Comparison of ENCODE assay signal across 21 mouse cellular contexts in the genomic region with DNA sequence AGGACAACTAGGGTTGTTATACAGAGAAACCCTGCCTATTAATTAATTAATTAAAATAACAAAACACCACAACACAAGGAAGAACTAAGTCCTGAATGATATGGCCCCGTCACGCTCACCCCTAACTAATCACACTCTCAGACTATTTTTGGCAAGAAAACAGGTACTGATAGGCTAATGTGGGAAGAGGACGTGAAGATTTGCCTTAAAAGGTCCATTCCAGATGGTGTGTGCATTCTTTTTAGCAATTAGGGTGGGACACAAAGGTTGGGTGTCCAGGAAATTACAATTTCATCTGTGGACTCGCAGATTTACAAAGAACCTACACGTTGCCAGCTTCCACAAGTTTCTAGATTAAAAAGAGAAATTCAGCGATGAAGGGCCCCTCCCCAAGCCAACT. TPM values are rescaled to one million over a fixed set of nuclear protein-coding genes. Genes with fewer than 3 reads are reported as not detected.
DNase-seq lines count a peak whose midpoint lies in the region; ATAC-seq and TF ChIP-seq lines count a peak whose summit lies in the region.
"Had no signal": no experiment of that assay in that cellular context is flagged by ENCODE, and none has a peak within 500 bp of the region (broad histone marks: within the 10 kb centered on the region; RNA-seq: fewer than 3 reads in every experiment).

No protein-coding gene starts in this region.

- no peaks in the 10 kb centered on the region for H3K36me3 ChIP-seq in kidney, postnatal 0 days (ENCODE audit: insufficient read depth, low read length)
- H3K36me3 ChIP-seq in E14TG2a.4 (ENCODE audit: insufficient read depth, low read length), result peaks cover 2% of the 10 kb centered on the region; the same call in 1 of the 2 replicates
- no peaks in the 10 kb centered on the region for H3K36me3 ChIP-seq in stomach, postnatal 0 days (ENCODE audit: control insufficient read depth, insufficient read depth, low read length)
- H3K36me3 ChIP-seq: forebrain, embryonic 10.5 days; heart, embryonic 13.5 days; hindbrain, embryonic 12.5 days; hindbrain, embryonic 15.5 days had no signal

- WGBS in kidney, postnatal 0 days, result 82% methylated on average over 6 of the region's 6 CpGs
- WGBS in stomach, postnatal 0 days, result 65% methylated on average over 6 of the region's 6 CpGs

- H3K4me3 ChIP-seq in kidney, postnatal 0 days (replicated peaks; ENCODE audit: low read depth, low read length), result no peak overlapping the region
- H3K4me3 ChIP-seq in E14TG2a.4 (replicated peaks; ENCODE audit: low read length), result peak overlapping the region; percentile 72
- no peak overlapping the region for H3K4me3 ChIP-seq in stomach, postnatal 0 days (ENCODE audit: low read depth, low read length)
- H3K4me3 ChIP-seq: forebrain, embryonic 10.5 days; forebrain, embryonic 13.5 days; heart, embryonic 13.5 days; hindbrain, embryonic 12.5 days; hindbrain, embryonic 15.5 days had no signal

- no peak for TF ChIP-seq CTCF in kidney, postnatal 0 days (IDR thresholded peaks at IDR 0.05; ENCODE audit: low read depth)
- no peak for TF ChIP-seq CTCF in E14TG2a.4 (conservative IDR thresholded peaks at IDR 0.05; ENCODE audit: low read length)
- TF ChIP-seq CTCF in stomach, postnatal 0 days (IDR thresholded peaks at IDR 0.05; ENCODE audit: low read depth), result no peak

- peaks cover 9% of the 10 kb centered on the region; the same call in 1 of the 2 replicates for H3K4me1 ChIP-seq in kidney, postnatal 0 days (replicated peaks; ENCODE audit: insufficient read depth, low read length)
- peaks cover 53% of the 10 kb centered on the region for H3K4me1 ChIP-seq in E14TG2a.4 (replicated peaks; ENCODE audit: low read depth, low read length)
- peaks cover 2% of the 10 kb centered on the region; the same call in 1 of the 2 replicates for H3K4me1 ChIP-seq in stomach, postnatal 0 days (replicated peaks; ENCODE audit: control insufficient read depth, insufficient read depth)
- H3K4me1 ChIP-seq: forebrain, embryonic 13.5 days; hindbrain, embryonic 12.5 days; hindbrain, embryonic 15.5 days had no signal

- intact Hi-C loops in heart, postnatal 25 days (cut with DNase I), result no loop called here

- DNase-seq in heart, adult 11 months, result peak; percentile 58
- no peak for DNase-seq in heart, postnatal 25 days (ENCODE audit: low spot score)
- DNase-seq in kidney, postnatal 0 days (ENCODE audit: low spot score), result no peak
- DNase-seq in kidney, adult 9 months, result no peak
- no peak for DNase-seq in stomach, postnatal 0 days (ENCODE audit: low spot score)
- DNase-seq: adrenal gland, postnatal 10 days; cerebellum, adult 18-20 months; cerebellum, adult 9-10 months; cerebellum, postnatal 14 days; gastrocnemius, postnatal 10 days; gastrocnemius, postnatal 36 days; heart, postnatal 14 days had no signal

- H3K9me3 ChIP-seq in kidney, postnatal 0 days (replicated peaks; ENCODE audit: low read length), result no peaks in the 10 kb centered on the region
- no peaks in the 10 kb centered on the region for H3K9me3 ChIP-seq in E14TG2a.4 (ENCODE audit: low read length)
- no peaks in the 10 kb centered on the region for H3K9me3 ChIP-seq in stomach, postnatal 0 days (ENCODE audit: control insufficient read depth, low read length)
- H3K9me3 ChIP-seq: forebrain, embryonic 10.5 days; forebrain, embryonic 13.5 days; heart, embryonic 13.5 days; hindbrain, embryonic 12.5 days; hindbrain, embryonic 15.5 days had no signal

- H3K4me2 ChIP-seq in kidney, postnatal 0 days (ENCODE audit: low read length), result peak overlapping the region; percentile 2; the same call in 1 of the 2 replicates
- H3K4me2 ChIP-seq in stomach, postnatal 0 days (replicated peaks; ENCODE audit: low read depth), result no peak overlapping the region
- H3K4me2 ChIP-seq: forebrain, embryonic 13.5 days; heart, embryonic 13.5 days; hindbrain, embryonic 12.5 days; hindbrain, embryonic 15.5 days had no signal

- TF ChIP-seq EP300 in stomach, postnatal 0 days (optimal IDR thresholded peaks at IDR 0.05), result no peak

- no peak overlapping the region for H3K9ac ChIP-seq in kidney, postnatal 0 days (ENCODE audit: low read depth, low read length)
- H3K9ac ChIP-seq in stomach, postnatal 0 days (ENCODE audit: low read length), result no peak overlapping the region
- H3K9ac ChIP-seq: forebrain, embryonic 13.5 days; heart, embryonic 13.5 days; hindbrain, embryonic 12.5 days; hindbrain, embryonic 15.5 days had no signal

- no peak overlapping the region for H3K27ac ChIP-seq in kidney, postnatal 0 days
- peak overlapping the region; percentile 45; the same call in 1 of the 2 replicates for H3K27ac ChIP-seq in stomach, postnatal 0 days (replicated peaks)
- H3K27ac ChIP-seq: forebrain, embryonic 10.5 days; forebrain, embryonic 13.5 days; heart, embryonic 13.5 days; hindbrain, embryonic 12.5 days; hindbrain, embryonic 15.5 days had no signal

- ATAC-seq in kidney, postnatal 0 days (replicated peaks; ENCODE audit: low FRiP score, low read depth), result no peak
- ATAC-seq in stomach, postnatal 0 days (ENCODE audit: low FRiP score, low TSS enrichment), result no peak
- ATAC-seq in inflammation-experienced regulatory T-cells, adult 6 months, result no peak
- ATAC-seq: activated CD4-positive, CD25-positive, alpha-beta regulatory T cell, adult 4 months; forebrain, embryonic 13.5 days; forebrain, embryonic 16.5 days had no signal

- H3K27me3 ChIP-seq in kidney, postnatal 0 days (ENCODE audit: insufficient read depth, low read length), result no peaks in the 10 kb centered on the region
- H3K27me3 ChIP-seq in E14TG2a.4 (ENCODE audit: insufficient read depth, low read length), result no peaks in the 10 kb centered on the region
- no peaks in the 10 kb centered on the region for H3K27me3 ChIP-seq in stomach, postnatal 0 days (ENCODE audit: control insufficient read depth, insufficient read depth, low read length)
- H3K27me3 ChIP-seq: forebrain, embryonic 13.5 days; heart, embryonic 13.5 days; hindbrain, embryonic 12.5 days; hindbrain, embryonic 15.5 days had no signal

RNA-seq across cellular contexts. Expression of gene Hnrnpa3, which starts 27.0 kb away (rescaled TPM):
- 100 to 1,000 TPM; 159 to 193 TPM for total RNA-seq in heart, postnatal 25 days (2021)
- polyA plus RNA-seq in kidney, postnatal 0 days (2015; fragmentation: Nextera tagmentation; extraction: Ambion mirVana), result 240 and 270 TPM in 2 replicates
- 116 and 127 TPM in 2 replicates for polyA plus RNA-seq in stomach, postnatal 0 days (2015; fragmentation: Nextera tagmentation; extraction: Ambion mirVana)
- 100 to 1,000 TPM in 2 of 3 experiments, 10 to 100 TPM in 1; 98.6 to 213 (median 185) TPM for polyA plus RNA-seq in inflammation-experienced regulatory T-cells, adult 6 months (2017; shearing (Covaris generic))
